Mouse (Mus musculus) cortical plate, adult 2 months (tissue): ENCODE results near the gene Stam.

Experiments
- CTCF ChIP-seq: fragments of 200-500 bp; IDR thresholded peaks from 2 replicates; pipeline ENCODE4 v1.5.1; 2011; ENCODE audit warnings: mild to moderate bottlenecking, control low read depth, low read length; ENCODE audit not compliant: insufficient read depth; ENCODE audit errors: extremely low read depth
- POLR2A ChIP-seq: fragments of 200-500 bp; IDR thresholded peaks from 2 replicates; pipeline ENCODE4 v1.6.1; 2011; ENCODE audit warnings: mild to moderate bottlenecking, low read length, control low read depth; ENCODE audit not compliant: insufficient read depth; ENCODE audit errors: extremely low read depth

DNA sequence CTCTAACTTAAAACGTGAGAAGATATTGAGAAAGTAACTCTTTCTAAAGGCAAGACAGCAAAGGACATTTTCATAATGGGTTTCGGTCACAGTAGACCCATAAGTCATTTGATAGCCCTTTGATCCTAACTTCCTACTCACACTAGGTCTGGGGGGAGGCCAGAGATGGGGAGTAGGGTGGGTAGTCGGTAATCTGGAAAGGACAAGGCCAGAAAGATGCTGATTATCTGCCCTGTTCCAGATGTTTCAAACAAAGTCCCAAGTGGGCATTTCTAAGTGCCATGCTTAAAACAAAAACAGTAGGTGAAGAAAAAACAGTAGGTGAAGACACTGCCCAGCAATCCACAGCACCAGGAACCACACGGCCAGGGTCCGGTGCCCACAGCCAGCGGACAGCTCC, 19.2 kb upstream of the Stam start:
- TF ChIP-seq CTCF (no peak), POLR2A (no peak)
